Mouse (Mus musculus) embryonic fibroblast, embryonic 13.5 days (primary cell): Measurements from ENCODE around the gene Dusp11.

Experiments
- CTCF ChIP-seq: IDR thresholded peaks from 2 replicates; pipeline ENCODE4 v1.5.1; 2011; ENCODE audit warnings: mild to moderate bottlenecking, control low read depth, low read length, moderate library complexity, borderline replicate concordance; ENCODE audit not compliant: insufficient read depth
- POLR2A ChIP-seq: IDR thresholded peaks from 2 replicates; pipeline ENCODE4 v1.6.1; 2011; ENCODE audit warnings: low read depth, mild to moderate bottlenecking, control low read depth, low read length, moderate library complexity

- TF ChIP-seq POLR2A (no peak), CTCF (no peak)
Measured at GRCm38 (mm10) chr6:85909704-85910103, 51.8 kb downstream of the Dusp11 start.
